Mouse (Mus musculus): ENCODE data around the gene Dnajb4.
"Not testable (repeated sequence)": the region's sequence is repeated elsewhere in the genome, so short reads cannot be mapped to it uniquely, and the experiment has no call there.

The Dnajb4 gene

DNA sequence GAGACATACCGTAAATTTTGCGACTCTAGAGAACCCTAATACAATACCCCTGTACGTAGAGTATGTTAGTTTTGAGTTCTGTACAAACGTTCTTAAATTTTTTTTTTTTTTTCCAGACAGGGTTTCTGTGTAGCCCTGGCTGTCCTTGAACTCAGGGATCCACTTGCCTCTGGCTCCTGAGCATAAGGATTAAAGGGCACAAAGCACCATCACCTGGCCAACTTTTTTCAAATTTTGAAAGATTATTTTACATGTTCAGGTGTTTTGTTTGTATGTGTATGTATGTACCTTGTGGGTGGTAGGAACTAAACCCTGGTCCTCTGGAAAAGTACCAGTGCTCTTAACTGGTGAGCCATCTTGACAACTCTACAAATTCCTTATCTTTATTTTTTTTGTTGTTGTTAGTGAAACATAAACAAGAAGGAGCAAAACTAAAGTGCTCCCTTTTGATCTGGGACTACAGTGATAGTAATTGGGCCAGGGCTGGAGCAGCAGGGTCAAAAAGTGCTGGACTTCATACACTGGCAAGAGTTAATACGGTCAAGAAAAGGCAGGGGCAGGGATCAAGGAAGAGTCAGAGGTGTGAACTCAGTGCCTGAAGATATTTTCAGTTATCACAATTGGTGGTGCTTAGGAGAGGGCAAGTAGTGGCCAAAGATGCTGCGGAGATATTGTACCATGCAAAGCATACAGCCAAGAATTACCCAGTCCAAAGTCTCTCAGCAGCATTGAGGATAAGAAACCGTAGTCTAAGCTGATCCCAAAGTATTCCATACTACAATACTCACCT, 1.8 kb downstream of the Dnajb4 start:
- DNase-seq (ENCODE audit: low spot score in 2 of 2): no peak

DNA sequence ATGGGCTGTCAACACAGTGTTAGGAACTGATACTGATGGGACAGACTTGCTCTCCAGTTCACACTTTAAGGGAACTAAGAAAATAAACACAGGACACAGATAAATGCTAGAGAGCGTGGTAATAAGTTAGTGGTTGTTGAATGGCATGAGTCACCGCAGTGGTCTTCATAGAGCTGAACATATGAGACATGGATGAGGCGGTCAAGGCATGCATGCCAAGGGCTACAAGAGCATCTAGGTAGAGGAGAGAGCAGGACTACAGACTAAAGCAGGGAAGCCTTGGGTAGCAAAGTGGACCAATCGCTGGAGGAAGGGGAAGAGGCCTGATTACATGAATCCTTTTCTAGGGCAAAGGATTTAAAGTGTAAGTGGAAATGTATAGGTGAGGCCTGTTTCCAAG, 2.9 kb downstream of the Dnajb4 start:
- no peak for DNase-seq (ENCODE audit: low spot score in 2 of 2)

DNA sequence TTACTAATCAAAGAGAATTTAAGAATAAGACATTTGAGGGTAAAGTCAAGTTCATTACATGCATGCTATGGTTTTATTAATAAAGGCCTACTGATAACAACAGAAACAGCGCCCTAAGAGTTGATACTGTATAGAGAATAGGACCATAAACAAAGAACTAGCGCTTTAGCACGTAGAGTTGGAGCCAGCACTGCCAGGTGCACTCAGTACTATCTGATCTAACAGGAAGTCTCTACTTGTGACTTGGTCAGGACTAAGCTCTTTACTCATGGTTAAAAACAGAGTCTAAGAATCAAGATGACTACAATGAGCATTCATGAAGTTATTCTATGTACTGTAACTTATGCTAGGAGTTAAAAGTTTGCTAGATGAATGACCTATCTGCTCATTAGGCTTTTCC, 5.5 kb downstream of the Dnajb4 start:
- no peak for DNase-seq (ENCODE audit: low spot score in 2 of 2)

DNA sequence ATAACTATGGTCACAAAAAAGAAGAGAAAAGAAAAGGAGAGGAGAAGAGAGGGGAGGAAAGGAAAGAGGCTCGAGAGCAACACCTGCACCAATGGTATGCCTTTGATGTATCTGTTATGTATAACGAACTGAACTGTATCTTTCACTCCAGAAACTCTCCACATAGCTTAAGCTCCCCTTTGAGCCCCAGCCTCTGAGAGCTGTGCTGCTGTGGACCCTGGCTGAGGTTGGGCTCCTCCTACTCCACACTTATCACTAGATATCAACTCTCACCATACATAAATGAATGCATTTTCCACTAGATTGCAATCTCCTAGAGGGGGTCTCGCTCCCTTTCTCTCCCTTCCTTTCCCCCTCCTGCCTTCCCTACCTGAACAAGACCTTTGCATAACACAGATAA, 6.1 kb downstream of the Dnajb4 start:
- DNase-seq (ENCODE audit: low spot score in 2 of 2): no peak

DNA sequence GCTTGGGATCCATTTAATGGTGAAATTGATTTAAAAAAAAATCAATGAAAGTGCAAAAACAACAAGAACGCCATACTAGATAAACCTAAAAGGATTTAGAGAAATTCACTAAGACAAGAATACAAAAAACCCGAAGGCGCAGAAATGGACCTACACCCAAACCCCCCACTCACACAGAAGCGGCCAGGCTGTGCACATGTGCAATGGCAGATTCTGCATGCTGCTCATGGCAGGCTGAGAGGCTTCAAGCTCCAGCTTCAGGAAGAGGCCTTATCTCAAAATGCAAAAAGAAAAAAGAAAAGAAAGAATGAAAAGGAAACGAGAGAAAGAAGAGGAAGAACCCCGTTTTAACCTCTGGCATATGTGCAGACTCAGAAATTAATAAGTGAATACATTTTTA, 6.7 kb downstream of the Dnajb4 start:
- no peak for DNase-seq (ENCODE audit: low spot score in 2 of 2)

DNA sequence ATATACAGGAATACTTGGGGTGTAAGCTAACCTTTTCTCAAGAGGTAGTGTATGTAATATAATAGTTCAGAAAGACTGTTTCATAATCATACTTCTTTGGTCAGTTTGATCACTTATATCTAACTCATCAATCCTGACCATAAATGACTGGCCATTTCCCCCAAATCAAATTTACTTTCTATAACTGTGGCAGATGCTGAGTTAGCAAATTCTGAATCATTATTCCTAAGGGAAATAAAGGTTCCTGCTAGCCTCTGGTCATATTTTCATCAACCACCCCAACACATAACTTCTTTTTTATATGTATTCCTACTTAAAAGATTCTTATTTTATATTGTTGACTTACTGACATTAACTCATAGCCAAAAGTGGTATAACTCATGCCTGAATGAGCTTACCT, 7.2 kb downstream of the Dnajb4 start:
- DNase-seq (ENCODE audit: low spot score in 2 of 2): no peak

DNA sequence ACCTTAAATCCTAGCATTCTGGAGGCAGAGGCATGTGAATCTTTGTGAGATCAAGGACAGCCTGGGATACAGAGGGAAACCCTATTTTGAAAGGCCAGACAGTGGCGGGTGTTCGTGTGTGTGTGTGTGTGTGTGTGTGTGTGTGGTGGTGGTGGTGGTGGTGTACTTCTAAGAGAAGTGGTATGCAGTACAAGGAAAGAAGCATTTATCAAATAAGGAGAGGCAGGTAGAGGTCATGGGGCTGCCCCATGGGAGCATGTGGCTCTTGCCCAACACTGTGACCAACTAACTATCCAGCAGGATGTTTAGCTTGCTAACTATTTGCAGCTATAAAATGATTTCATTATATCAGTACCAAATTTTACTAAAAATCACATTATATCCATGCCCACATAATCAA, 8.5 kb downstream of the Dnajb4 start:
- no peak for DNase-seq (ENCODE audit: low spot score in 2 of 2)

DNA sequence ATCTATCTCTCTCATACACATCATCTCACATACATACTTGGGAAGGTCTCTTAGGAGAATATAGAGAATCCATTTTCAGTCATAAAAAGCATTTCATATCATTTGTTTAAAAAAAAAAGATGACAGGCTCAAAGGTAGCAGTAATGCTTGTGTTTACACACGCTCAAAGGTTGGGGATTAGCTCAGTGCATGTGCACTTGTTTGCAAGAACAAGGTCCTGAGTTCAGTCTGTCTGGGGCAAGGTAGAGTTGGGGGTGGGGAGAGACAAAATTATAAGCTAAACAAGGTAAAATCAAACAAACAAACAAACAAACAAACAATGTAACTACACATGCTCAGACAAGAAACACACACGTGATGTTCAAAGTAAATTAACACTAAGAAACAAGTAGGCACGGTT, 8.9 kb downstream of the Dnajb4 start:
- no peak for DNase-seq (ENCODE audit: low spot score in 2 of 2)

DNA sequence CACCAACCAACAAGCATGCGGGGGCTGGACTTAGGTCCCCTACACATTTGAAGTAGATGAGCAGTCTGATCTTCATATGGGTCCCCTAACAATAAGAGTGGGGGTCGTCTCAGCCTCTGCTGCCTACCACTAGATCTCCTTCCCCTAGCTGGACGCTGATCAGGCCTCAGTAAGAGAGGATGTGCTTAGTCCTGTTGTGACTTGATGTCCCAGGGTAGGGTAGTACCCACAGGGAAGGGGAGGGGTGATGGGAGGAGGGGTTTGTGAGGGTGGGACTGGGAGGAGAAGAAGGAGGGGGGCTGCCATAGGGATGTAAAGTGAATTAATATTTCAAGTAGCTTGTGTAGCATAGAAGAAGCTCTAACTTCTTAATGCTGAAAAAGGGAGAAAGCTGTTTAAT, 11.0 kb downstream of the Dnajb4 start:
- DNase-seq (ENCODE audit: low spot score in 2 of 2): no peak

DNA sequence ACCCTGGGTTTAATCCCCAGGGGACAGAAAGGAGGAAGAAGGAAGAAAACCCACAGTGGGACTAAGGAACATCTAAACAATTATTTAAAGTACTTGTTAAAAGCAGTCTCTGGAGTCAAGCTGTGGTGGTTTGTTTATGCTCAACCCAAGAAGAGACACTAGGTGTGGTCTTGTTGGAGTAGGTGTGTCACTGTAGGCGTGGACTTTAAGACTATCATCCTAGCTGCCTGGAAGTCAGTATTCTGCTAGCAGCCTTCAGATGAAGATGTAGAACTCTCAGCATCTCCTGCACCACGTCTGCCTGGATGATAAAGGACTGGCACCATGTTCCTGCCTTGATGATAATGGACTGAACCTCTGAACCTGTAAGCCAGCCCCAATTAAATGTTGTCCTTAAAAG, 12.9 kb downstream of the Dnajb4 start:
- not testable (repeated sequence) for DNase-seq (ENCODE audit: low spot score in 2 of 2)

DNA sequence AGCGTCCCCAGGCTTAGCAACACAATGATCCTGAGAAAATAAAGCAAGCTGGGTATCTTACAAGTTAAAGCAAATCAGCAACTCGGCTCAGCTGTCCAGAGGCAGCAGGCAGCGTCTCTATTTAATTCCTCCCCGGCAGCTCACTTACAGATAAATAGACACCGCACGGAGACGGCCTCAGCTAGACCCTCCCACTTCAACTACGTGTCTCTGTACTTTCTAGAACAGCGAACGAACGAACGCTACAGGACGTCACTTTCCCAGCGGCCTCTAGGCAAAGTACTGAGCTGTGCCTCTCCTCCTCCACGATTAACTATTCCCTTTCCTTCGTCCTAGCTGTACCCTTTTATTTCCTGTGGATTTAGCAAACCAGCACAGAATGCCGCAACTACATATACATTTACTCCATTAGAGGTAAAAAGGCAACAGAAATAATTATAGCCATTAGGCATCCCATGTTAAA, 16.4 kb downstream of the Dnajb4 start:
- DNase-seq (ENCODE audit: low spot score in 2 of 2): peak; percentile 88 to 94

DNA sequence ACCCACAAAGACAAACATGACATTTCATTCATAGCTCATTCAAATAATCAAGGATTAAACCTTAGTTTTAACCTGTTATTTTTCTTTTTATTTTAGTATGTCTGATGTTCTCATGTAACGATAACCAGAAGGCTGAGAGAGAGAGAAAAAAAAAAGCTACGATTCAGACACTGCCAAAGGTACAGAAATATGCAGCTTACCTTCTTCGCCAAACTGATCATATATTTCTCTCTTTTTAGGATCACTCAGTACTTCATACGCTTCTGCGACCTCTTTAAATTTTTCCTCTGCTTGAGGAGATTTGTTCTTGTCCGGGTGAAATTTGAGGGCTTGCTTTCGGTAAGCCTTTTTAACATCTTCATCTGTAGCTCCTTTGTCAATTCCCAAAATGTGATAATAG, 16.9 kb downstream of the Dnajb4 start:
- no peak for DNase-seq (ENCODE audit: low spot score in 2 of 2)

DNA sequence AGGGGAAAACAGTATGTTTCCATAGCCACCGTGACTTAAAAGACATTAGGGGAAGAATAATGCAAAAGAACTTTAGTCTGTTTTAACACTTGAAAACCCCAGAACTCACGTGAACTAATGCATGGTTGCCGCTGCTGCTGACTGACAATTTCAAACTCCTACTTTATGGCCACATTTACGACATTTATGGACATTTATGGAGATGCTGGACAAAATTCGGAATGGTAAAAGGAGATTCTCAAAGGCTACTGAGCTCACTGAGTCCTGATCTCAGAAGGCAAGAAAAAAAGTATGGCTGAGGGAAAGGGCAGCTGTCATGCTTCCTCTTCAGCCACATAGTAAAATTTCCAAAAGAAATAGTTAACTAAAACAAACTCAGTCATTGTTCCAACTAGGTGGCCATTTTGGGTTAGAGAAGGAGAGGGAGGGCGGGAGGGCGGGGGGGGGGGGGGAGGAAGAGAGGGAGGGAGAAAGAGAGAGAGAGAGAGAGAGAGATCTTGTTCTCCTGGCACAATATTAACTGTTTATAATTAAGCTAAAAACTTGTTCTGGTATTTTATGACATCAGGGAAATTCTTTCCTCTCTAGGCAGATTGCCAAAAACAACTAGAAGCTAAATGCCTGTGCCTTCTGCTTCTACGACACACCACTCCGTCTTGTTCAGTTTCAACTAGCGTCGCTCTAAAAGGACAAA, 17.7 kb downstream of the Dnajb4 start:
- DNase-seq (ENCODE audit: low spot score in 2 of 2): no peak

DNA sequence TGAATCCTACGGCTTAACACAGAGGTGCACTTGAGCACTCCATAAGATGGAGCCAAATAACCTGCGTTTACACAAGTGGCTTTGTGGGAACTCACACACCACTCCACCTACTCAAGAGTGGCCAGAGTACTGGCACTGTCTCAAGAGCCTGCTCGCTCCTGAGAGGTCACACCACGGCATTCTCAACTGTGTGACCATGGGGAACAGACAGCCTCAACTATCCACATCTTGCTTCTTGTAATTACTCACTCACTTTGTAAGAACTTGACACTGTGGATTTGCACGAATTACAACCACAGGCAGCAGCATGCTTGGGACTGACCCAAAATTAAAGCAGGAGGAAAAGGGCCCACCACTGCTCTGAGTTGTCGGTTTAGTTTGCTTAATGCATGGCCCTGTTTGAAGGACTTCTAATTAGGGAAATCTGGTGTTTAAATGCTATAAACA, 18.3 kb downstream of the Dnajb4 start:
- DNase-seq (ENCODE audit: low spot score in 2 of 2): no peak

DNA sequence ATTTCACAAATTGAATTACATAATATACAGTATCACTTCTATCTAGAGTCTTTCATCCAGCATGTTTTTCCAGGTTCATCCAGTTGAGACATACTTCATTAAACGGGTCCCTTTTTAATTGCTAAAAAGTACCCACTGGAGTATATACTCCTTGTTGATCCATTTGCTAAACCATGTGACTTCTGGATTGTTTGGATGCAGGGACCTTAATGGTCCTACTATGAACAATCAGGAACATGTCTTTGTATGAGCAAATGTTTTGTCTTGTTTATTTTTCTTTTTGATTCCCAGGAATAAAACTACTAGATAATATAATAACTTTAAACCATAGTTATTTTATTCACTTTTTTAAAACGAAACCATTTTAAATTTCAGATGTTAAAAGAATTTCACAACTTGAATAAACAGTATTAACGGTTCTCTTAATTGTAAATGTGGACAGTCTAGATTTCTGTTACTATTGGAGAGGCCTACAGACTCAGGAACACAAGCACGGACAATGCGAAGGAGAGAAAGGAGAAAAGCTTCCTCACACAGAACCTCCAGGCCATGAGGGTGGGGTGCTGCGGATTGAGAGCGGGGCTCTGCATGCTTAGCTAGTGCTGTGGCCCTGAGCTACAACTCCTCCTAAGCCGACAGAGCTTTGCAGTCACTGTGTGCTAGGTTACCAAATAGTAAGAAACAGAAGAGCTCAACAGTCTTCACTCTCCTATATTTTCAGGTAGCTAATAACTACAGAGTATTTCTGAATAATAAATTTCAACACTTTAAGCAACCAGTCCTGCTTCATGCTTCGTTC, 19.2 kb downstream of the Dnajb4 start:
- no peak for DNase-seq (ENCODE audit: low spot score in 2 of 2)

DNA sequence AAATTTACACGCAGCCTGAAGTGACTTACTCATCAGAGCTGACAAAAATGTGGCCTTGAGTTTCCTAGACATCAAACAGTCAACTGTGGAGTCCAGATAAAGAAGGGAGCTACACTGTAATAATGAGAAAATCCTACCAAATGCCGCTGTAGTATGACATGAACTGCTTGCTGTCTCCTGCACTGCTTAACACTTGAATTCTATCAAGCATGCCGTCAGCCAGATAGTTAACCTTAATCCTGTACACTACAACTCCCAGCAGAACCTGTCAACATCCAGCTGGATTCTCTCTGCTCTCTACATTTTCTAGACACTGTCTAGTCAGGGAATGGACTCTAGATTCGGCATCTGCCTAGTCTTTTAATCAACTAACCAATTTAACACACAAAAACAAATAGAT, 20.8 kb downstream of the Dnajb4 start:
- no peak for DNase-seq (ENCODE audit: low spot score in 2 of 2)

DNA sequence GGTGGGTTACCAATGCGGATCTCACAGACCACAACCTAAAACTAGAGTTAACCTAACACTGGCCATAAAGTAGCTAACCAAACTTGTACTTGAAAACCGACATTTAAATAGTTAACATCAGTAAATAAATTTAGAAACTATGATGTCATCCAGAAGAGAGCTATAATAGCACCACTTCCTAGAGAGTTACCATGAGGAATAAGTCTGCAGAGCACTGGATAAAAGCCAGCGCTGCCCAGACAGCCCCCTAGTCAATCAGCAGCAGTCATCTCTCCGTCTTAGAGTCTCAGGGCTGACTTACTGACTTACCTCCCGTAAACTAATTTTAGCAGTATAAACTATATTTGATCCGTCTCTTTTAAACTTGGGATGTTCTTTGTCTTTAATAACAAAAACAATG, 24.0 kb downstream of the Dnajb4 start:
- no peak for DNase-seq (ENCODE audit: low spot score in 2 of 2)

DNA sequence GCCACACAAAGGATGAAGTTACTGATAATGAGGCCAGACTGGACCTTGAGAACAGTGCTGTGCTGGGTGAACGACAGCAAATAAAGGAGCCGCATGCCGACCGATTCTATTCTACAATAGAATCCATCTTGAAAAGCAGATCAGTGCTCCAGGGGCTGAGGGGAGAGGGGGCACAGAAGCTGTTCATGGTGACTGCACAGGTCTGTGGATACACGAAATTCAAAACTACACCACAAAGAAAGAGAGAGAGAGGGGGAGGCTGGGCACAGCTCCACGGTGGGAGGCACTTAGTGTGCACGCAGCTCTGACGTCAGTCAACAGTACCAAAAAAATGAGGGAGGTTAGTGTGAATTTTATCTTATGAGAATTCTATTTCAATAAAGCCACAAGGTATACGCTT, 26.6 kb downstream of the Dnajb4 start:
- no peak for DNase-seq (ENCODE audit: low spot score in 2 of 2)

DNA sequence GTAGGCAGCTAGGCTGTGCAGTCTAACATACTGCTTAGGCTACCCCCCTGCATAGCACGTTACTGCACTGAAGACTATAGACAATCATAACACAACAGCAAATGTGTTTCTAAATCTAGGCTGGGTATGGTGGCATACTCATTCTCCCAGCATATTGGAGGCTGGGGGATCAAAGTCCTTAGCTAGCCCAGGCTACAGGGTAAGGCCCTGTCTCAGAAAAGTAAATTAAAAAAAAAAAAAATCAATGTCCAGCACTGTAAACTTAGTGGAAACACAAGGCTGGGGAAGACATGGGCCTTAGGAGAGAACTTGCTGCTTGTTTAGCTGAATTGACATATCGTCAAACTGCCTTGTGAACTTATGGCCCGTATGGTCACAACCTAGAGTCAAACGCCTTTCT, 29.5 kb downstream of the Dnajb4 start:
- DNase-seq (ENCODE audit: low spot score in 2 of 2): no peak

DNA sequence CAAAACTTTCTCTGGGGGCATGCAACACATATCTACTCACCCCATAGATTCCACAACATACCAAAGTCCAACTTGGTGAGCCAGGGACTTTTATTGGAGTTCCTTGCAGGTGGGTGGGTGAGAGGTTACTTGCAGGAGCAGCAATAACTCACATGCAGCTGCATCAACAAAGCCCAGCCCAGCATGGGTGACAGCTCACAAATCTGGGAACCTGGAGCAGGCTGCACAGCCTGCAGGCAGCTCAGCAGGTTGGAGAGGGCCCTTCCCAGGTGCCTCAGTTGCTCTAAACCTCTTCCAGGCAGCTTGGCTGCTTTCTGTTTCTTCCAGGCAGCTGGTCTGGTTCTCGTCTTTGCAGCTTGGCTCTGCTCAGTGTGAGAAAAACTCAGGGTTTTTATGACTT, 30.8 kb downstream of the Dnajb4 start:
- DNase-seq (ENCODE audit: low spot score in 2 of 2): no peak

DNA sequence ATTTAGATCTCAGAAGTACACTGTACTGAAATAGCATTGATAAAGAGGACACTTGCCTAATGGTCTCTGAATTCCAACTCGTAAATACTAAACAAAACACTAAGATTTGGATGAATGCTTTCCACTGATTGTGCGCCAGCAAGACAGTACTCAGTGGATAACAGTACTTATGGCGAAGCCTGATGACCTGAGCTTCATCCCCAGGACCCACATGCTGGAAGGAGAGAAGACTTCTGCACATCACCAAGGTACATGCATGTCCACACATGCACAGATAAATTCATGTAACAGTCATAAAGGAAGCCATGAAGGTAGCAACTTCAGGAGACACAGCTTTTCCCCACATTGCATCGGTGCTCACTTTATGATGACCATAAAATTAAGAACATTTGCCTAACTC, 31.3 kb downstream of the Dnajb4 start:
- no peak for DNase-seq (ENCODE audit: low spot score in 2 of 2)

DNA sequence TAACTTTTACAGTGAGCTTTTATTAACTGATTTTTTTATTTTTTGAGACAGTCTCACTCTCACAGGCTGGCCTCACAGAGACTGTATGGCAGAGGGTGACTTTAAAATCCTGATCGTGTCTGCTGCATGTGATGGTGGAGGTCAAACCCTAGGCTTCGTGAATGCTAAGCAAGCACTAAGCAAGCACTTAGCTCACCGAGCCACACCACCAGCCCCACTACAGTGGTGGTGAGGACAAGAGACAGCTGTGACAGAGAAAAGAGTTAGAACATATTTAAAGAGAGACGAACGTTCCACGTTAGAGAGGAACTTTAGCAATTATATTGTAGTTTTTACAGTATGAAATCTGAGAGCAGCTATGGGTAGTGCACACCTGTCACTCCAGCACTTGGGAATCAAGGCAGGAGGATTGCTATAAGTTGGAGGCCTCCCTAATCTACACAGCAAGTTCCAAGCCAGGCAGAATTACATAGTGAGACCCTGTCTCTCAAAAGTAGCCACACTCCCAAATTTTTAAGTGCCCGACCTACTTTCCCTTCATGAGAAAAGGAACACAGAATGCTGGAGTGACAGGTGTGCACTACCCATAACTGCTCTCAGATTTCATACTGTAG, 37.7 kb downstream of the Dnajb4 start:
- no peak for DNase-seq (ENCODE audit: low spot score in 2 of 2)

Measured in right cerebral cortex, postnatal 36 days (tissue).